Mouse (Mus musculus): ENCODE measurements around the gene Olfr1128. TPM values are rescaled to one million over a fixed set of nuclear protein-coding genes. Genes with fewer than 3 reads are reported as not detected.
"Not testable (repeated sequence)": the region's sequence is repeated elsewhere in the genome, so short reads cannot be mapped to it uniquely, and the experiment has no call there.

The Olfr1128 gene
- polyA plus RNA-seq (2016; fragmentation: Nextera tagmentation; extraction: Ambion mirVana) = not detected in 2 replicates

DNA sequence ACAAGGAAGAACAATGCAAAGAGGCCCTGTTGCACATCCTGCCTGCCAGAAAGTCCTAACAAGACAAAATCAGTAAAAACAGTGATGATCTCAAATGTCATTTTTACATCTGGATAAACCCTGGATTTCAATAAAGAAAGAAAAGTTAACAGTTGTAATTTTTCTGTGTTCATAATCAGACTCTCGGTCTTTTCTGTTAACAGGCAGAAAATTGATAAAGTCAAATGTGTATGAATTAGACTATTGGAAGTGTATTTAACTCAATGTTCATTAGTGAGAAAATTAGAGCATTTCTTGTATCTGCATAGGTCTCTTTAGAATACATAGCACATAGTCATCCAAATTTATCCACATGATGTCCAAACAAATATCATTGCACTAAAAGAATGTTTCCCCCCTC is at the start of gene Olfr1128:
Olfr1128 (minus strand) TSS at position 101 of the 400 bp plus-strand sequence.
- Histone ChIP-seq H3K9me3 (no peaks in the 10 kb centered on the region), H3K4me2 (no peak within 1 kb of the TSS), H3K9ac (replicated peaks) (no peak within 1 kb of the TSS), H3K27me3 (no peaks in the 10 kb centered on the region), H3K4me3 (replicated peaks) (no peak within 1 kb of the TSS), H3K27ac (no peak within 1 kb of the TSS), H3K4me1 (replicated peaks) (no peaks in the 10 kb centered on the region), H3K36me3 (no peaks in the 10 kb centered on the region)
- 95% methylated on average over 1 of the region's 1 CpGs for WGBS
- no peak for ATAC-seq (ENCODE audit: insufficient number of reproducible peaks, insufficient read depth, low FRiP score, low TSS enrichment, low read depth)

DNA sequence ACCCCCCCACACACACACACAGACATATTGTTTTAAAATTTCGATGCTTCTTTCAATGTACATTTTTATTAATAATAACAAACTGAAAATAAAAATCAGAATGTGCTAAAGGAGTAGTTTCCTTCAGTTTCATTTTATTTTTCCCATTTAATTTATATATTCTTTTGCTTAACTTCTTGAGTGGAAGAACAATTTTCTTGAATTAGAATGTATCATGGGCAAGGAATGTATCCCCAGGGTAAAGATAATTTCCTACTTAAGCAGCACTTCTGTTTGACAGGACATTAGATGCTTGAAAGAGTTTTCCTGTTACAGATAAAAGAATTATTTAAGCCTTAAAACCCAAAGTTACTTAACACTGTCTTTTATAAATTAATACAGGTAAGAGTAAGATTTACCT is 28.3 kb upstream of the Olfr1128 start, which contains the start of gene Olfr1129:
Olfr1129 (plus strand) TSS at position 301 of the 400 bp plus-strand sequence.
- H3K9me3 ChIP-seq; H3K4me2 ChIP-seq; H3K4me1 ChIP-seq (replicated peaks); H3K27me3 ChIP-seq; H3K9ac ChIP-seq (replicated peaks); H3K36me3 ChIP-seq; ATAC-seq (ENCODE audit: insufficient number of reproducible peaks, insufficient read depth, low FRiP score, low TSS enrichment, low read depth); H3K27ac ChIP-seq; H3K4me3 ChIP-seq (replicated peaks): not testable (repeated sequence)
- WGBS = 72% methylated on average over 1 of the region's 1 CpGs

DNA sequence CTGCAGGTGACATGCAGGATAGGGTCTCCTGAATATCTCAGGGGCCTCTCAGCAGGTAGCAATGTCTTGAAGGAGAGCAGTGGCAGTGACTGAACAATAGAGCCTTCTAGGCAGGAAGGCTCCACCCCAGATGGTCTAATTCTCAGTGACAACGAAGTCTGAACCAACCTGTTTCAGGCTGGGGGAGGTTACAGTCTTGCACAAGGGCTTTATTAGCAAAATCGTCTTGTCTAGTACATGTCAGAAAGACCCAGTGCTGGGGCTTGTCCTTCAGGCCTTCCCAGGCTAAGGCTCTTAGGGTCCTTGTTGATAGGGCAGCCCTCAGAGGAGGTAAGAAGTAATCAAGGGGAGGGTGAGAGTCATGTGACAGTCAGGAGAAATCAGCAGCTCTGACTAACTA is 10.5 kb downstream of the Olfr1128 start:
- no peak overlapping the region for H3K27ac ChIP-seq
- 67% methylated on average over 2 of the region's 2 CpGs for WGBS
- H3K9me3 ChIP-seq = no peaks in the 10 kb centered on the region
- no peaks in the 10 kb centered on the region for H3K36me3 ChIP-seq
- no peak overlapping the region for H3K4me3 ChIP-seq (replicated peaks)
- H3K4me1 ChIP-seq (replicated peaks) = no peaks in the 10 kb centered on the region
- H3K4me2 ChIP-seq = no peak overlapping the region
- no peak overlapping the region for H3K9ac ChIP-seq (replicated peaks)
- H3K27me3 ChIP-seq = no peaks in the 10 kb centered on the region
- ATAC-seq (ENCODE audit: insufficient number of reproducible peaks, insufficient read depth, low FRiP score, low TSS enrichment, low read depth) = no peak

DNA sequence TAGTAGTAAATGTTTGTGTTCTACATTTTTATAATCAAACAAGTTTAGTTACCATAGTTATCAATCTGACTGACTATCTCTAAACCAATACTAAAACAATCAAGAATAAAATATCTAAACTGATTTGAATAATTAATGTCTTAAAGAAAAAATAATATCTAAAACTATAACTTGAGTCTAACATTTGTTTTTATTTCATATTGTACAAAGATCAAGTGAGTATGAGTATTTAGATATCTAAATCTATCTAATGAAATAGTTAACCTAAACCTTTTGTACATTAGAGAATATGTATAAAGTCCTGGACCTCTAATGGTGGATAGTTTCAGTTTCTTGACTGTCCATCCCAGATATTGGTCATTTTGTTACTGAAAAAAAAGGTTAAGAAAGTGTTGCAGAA is 13.8 kb downstream of the Olfr1128 start, which contains the start of gene Olfr153:
Olfr153 (plus strand) TSS at position 301 of the 400 bp plus-strand sequence.
- Histone ChIP-seq H3K27me3 (no peaks in the 10 kb centered on the region), H3K36me3 (no peaks in the 10 kb centered on the region), H3K4me3 (replicated peaks) (no peak within 1 kb of the TSS), H3K4me2 (no peak within 1 kb of the TSS), H3K9me3 (no peaks in the 10 kb centered on the region), H3K4me1 (replicated peaks) (no peaks in the 10 kb centered on the region), H3K27ac (no peak within 1 kb of the TSS), H3K9ac (replicated peaks) (no peak within 1 kb of the TSS)
- no peak for ATAC-seq (ENCODE audit: insufficient number of reproducible peaks, insufficient read depth, low FRiP score, low TSS enrichment, low read depth)

DNA sequence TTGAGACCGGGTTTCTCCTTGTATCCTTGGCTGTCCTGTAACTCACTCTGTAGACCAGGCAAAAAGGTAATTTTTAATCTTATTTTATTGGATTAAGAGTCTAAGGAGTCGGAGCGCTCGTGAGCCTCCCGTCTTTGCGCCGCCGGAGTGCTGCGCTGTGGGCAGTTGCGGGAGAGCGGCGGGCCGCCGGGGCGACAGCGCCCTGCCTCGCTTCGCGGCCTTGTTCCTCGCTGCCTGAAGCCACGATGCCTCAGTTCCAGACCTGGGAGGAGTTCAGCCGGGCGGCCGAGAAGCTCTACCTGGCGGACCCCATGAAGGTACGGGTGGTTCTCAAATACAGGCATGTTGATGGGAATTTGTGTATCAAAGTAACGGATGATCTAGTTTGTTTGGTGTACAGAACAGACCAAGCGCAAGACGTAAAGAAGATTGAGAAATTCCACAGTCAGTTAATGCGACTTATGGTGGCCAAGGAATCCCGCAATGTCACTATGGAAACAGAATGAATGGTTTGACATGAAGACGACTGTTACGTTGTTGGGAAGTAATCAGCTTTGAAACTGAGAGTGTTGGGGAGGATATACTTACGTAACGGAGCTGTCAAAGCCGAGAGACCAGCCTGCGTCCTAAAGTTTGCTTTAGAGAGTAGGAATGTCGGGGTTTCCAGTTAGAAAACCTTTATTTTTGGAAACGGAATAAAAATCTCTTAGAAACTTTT is 19.3 kb downstream of the Olfr1128 start:
- not testable (repeated sequence) for ATAC-seq (ENCODE audit: insufficient number of reproducible peaks, insufficient read depth, low FRiP score, low TSS enrichment, low read depth); H3K4me1 ChIP-seq (replicated peaks); H3K27me3 ChIP-seq; H3K9ac ChIP-seq (replicated peaks); H3K27ac ChIP-seq; H3K9me3 ChIP-seq; H3K4me3 ChIP-seq (replicated peaks); H3K36me3 ChIP-seq
- peak overlapping the region; percentile 39 for H3K4me2 ChIP-seq
- 42% methylated on average over 38 of the region's 39 CpGs for WGBS

DNA sequence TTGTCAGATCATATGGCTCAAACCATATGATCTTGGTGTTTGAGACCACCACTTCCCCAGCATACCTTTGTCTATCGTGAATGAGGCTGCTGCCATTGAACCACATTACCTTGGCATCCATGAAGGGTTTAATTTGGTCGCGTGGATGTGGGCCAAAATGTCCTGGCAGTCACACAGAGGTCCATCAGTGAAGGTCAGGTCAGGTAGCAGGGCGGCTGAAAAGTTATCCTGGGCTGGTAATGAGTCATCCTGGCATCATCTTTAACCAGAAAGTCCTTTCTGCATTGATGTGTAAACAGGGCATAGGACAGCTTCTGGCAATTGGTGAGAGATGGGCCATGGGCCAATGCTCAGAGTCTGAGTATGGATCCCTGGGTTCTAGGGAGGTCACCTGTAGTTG is 24.7 kb downstream of the Olfr1128 start:
- no peak overlapping the region for H3K9ac ChIP-seq (replicated peaks)
- H3K9me3 ChIP-seq = no peaks in the 10 kb centered on the region
- 90% methylated on average over 4 of the region's 4 CpGs for WGBS
- no peak for ATAC-seq (ENCODE audit: insufficient number of reproducible peaks, insufficient read depth, low FRiP score, low TSS enrichment, low read depth)
- no peak overlapping the region for H3K27ac ChIP-seq
- H3K4me2 ChIP-seq = no peak overlapping the region
- H3K4me3 ChIP-seq (replicated peaks) = no peak overlapping the region
- no peaks in the 10 kb centered on the region for H3K36me3 ChIP-seq
- H3K4me1 ChIP-seq (replicated peaks) = no peaks in the 10 kb centered on the region
- no peaks in the 10 kb centered on the region for H3K27me3 ChIP-seq

DNA sequence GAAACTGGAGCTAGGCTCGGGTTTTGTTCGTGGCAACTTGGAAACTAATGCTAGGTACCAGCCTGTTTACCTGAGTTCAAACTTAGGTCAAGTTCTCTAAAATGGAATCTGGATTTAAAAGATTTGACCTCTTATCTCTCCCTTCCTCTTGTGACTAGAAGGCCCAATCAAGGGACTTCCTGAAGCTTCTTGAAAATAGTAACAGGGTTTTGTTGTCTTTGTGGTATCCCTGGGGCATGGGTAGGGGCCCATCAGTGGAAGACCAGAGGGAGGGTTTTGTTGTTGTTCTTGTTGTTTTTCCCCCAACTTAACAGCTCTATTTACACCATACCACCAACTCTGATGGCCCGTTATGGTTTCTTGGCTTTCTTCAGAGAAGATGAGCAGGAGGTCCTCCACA is 28.8 kb downstream of the Olfr1128 start:
- whole genome bisulfite sequencing = 88% methylated on average over 3 of the region's 3 CpGs
- ATAC-seq (ENCODE audit: insufficient number of reproducible peaks, insufficient read depth, low FRiP score, low TSS enrichment, low read depth) = no peak

DNA sequence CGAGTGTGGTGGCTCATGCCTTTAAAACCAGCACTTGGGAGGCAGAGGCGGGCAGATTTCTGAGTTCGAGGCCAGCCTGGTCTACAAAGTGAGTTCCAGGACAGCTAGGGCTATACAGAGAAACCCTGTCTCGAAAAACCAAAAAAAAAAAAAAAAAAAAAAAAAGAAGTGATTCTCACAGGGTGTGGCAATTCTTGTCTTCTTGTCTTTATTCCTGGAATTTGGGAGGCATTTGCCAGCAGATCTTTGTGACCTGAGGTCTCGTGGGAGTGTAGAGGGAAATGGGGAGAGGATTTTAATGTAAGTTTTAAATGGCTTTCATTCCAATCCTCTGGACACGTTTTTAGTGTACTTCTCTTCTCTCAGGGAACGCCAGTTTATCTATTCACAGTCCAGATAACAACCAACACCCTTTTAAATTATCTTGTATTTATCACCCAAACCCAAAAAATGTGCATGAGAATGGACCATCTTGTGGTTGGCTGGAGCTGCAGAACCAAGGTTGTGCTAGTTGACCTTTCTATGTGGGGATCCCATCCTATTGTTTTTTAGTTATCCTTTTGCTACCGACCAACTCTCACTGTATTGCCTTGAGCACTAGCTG is 29.8 kb downstream of the Olfr1128 start:
- WGBS = 86% methylated on average over 7 of the region's 8 CpGs
- Histone ChIP-seq H3K9me3 (no peaks in the 10 kb centered on the region), H3K9ac (replicated peaks) (no peak overlapping the region)

More for the DNA sequence above, 28.8 kb downstream of the Olfr1128 start:
- no peaks in the 10 kb centered on the region for H3K27me3 ChIP-seq
- no peaks in the 10 kb centered on the region for H3K36me3 ChIP-seq
- no peak overlapping the region for H3K4me3 ChIP-seq (replicated peaks)
- no peak overlapping the region for H3K9ac ChIP-seq (replicated peaks)
- H3K4me1 ChIP-seq (replicated peaks) = no peaks in the 10 kb centered on the region
- no peak overlapping the region for H3K27ac ChIP-seq
- no peaks in the 10 kb centered on the region for H3K9me3 ChIP-seq
- H3K4me2 ChIP-seq = no peak overlapping the region

DNA sequence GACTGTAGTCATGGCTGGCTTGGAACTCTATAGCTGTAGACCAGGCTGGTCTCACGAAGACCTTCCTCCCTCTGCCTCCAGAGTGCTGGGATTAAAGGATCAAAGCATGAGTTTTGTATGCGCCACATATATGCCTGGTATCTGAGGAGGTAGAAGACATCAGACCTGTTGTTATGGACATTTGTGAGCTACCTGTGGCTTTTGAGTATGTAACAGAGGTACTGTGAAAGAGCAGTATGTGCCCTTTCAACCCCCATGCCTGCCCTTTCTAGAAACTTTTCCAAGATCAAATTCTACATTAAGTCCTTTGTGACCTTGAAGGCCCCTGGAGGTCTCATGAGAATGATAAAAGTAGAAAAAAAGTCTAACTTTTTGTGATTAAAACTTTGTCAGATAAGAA is 30.3 kb downstream of the Olfr1128 start:
- H3K9me3 ChIP-seq = no peaks in the 10 kb centered on the region
- H3K27me3 ChIP-seq = no peaks in the 10 kb centered on the region
- H3K36me3 ChIP-seq = no peaks in the 10 kb centered on the region
- WGBS = 89% methylated on average over 2 of the region's 2 CpGs
- no peak overlapping the region for H3K4me3 ChIP-seq (replicated peaks)
- no peak overlapping the region for H3K27ac ChIP-seq
- no peaks in the 10 kb centered on the region for H3K4me1 ChIP-seq (replicated peaks)
- no peak for ATAC-seq (ENCODE audit: insufficient number of reproducible peaks, insufficient read depth, low FRiP score, low TSS enrichment, low read depth)
- H3K9ac ChIP-seq (replicated peaks) = no peak overlapping the region
- no peak overlapping the region for H3K4me2 ChIP-seq

More for the DNA sequence above, 29.8 kb downstream of the Olfr1128 start:
- Histone ChIP-seq H3K4me1 (replicated peaks) (no peaks in the 10 kb centered on the region), H3K36me3 (no peaks in the 10 kb centered on the region), H3K4me3 (replicated peaks) (no peak overlapping the region), H3K4me2 (no peak overlapping the region), H3K27me3 (no peaks in the 10 kb centered on the region), H3K27ac (no peak overlapping the region)
- ATAC-seq (ENCODE audit: insufficient number of reproducible peaks, insufficient read depth, low FRiP score, low TSS enrichment, low read depth) = no peak

DNA sequence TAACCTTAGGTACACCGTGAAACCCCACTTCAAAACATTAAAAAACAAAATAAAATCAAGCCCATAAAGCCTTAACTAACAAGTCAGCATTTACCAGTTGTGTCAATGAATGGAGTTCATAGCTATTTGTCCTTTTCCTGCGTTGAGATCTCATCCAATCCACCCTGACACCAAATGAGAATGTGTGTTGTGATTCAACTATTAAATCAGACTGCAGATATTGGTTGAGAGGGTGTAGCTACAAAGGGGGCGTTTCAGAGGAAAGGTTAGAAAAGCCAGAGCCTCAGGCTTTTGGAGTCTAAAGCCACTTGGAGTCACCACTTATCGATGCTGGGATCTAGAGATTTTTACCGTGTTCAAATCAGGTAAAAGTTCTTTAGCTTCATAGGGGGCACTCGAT is 39.1 kb downstream of the Olfr1128 start, which contains the start of gene Pramel6:
Pramel6 (plus strand) TSS at position 301 of the 400 bp plus-strand sequence.
- Histone ChIP-seq H3K27ac (no peak within 1 kb of the TSS), H3K9ac (replicated peaks) (no peak within 1 kb of the TSS), H3K9me3 (no peaks in the 10 kb centered on the region), H3K27me3 (no peaks in the 10 kb centered on the region), H3K4me1 (replicated peaks) (no peaks in the 10 kb centered on the region), H3K4me2 (no peak within 1 kb of the TSS), H3K36me3 (no peaks in the 10 kb centered on the region), H3K4me3 (replicated peaks) (no peak within 1 kb of the TSS)
- WGBS = 91% methylated on average over 6 of the region's 6 CpGs
- no peak for ATAC-seq (ENCODE audit: insufficient number of reproducible peaks, insufficient read depth, low FRiP score, low TSS enrichment, low read depth)

DNA sequence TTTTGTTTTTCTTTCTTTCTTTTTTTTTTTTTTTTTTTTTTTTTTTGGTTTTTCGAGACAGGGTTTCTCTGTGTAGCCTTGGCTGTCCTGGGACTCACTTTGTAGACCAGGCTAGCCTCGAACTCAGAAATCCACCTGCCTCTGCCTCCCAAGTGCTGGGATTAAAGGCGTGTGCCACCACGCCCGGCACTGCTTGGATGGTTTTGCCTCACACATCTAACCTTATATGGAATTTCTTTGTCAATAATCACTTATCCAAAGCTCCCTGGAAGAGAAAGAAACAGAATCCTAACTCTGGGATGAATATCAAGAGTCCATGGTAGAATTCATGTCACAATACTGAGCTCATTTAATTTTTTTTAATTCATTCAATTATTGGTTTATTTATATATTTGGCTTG is 48.3 kb downstream of the Olfr1128 start, which contains the start of gene Pramel7:
Pramel7 (minus strand) TSS at position 101 of the 400 bp plus-strand sequence.
- not testable (repeated sequence) for H3K4me3 ChIP-seq (replicated peaks); H3K4me2 ChIP-seq; H3K4me1 ChIP-seq (replicated peaks); H3K36me3 ChIP-seq; H3K27ac ChIP-seq; ATAC-seq (ENCODE audit: insufficient number of reproducible peaks, insufficient read depth, low FRiP score, low TSS enrichment, low read depth); H3K27me3 ChIP-seq; H3K9ac ChIP-seq (replicated peaks); H3K9me3 ChIP-seq
- WGBS = 85% methylated on average over 4 of the region's 5 CpGs

Measured in limb, embryonic 12.5 days (tissue).